Mouse (Mus musculus) G1E-ER4 (cell line): ENCODE measurements around the gene Abcb8. TPM values are rescaled to one million over a fixed set of nuclear protein-coding genes. Genes with fewer than 3 reads are reported as not detected.

ENCODE experiments used
- GATA1 ChIP-seq: IDR thresholded peaks from one replicate; pipeline ENCODE4 v1.8.0; 2012; ENCODE audit warnings: low read length, inconsistent platforms
- polyA plus RNA-seq: library from polyadenylated mRNA; stranded (reverse); fragments of >175 nt; gene quantifications from 2 replicates; pipeline ENCODE4 v1.2.3, GENCODE M21; 2012

The Abcb8 gene
- 59.9 and 60.9 TPM in 2 replicates for polyA plus RNA-seq

- no peak for TF ChIP-seq GATA1
Observed at GRCm38 (mm10) chr5:24393392-24393997, at the start of gene Abcb8. Gene Abcb8, plus strand, starts transcription at chr5:24393663.

DNA sequence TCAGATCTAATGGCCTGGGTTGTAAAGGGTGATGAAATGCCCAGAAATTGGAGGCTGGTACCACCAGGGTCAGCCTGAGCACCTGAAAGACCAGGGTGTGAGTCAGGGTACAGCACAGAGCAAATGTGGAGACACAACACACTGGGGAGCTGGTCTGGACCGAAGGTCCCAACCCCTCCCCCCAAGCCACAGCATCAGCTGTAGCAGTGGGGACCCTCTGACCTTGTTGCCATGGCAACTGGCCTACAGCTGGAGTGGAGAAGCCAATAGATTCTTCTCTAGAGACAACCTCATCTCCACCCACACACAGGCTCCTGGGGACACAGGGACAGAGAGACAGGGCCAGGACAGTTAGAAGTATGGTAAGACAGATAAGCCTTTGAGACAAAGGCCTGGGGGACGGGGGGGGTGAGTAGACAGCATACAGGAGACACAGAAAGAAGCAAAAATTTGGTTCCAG lies 49.5 kb upstream of the Abcb8 start:
- no peak for TF ChIP-seq GATA1

DNA sequence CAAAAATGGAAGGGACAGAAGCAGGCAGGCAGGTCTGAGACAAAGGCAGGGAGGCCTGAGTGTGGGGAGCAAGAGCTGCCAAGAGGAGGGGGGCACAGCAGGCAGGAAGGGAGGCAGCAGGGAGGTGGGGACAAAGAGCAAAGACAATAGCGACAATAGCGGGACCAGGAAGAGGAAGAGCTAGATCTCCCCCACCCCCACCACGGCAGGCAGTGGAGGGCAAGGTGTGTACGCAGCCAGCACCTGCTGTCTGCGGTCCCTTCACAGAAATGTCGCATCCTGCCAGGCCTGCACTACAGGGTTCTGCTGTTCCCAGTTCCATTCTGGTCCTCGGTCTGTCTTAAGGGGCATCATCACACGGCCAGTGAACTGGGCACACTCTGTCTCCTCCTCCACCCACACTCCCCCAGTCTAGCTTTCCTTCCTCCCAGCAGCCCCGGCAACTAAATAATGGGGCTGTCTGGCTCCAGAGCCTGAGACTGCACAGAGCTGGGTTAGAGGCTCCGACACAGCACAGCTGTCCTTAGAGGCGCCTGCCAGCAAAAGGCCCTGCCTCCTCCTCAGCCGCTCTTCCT lies 48.9 kb upstream of the Abcb8 start:
- TF ChIP-seq GATA1: no peak

GRCm38 (mm10) chr5:24346313-24346712 lies 47.1 kb upstream of the Abcb8 start:
- no peak for TF ChIP-seq GATA1

- TF ChIP-seq GATA1: no peak
Observed at GRCm38 (mm10) chr5:24347186-24347875, 46.1 kb upstream of the Abcb8 start.

DNA sequence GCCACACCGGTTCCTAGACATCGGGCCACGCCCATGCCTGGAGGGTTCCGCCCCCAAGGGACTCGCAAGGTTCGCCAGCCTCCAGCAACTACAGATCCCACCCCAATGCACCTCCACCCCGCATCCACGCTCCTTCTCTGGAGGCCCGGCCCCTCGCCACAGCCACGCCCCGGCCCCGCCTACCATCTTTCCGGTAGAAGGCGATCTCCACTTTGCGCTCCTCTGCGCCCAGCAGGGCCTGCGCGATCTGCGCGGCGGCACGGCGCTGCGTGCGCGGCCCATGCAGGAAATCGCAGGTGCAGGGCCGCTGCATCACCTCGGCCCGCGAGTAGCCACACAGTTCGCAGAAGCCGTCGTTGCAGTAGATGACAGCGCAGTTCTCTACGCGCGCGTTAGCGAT lies 45.3 kb upstream of the Abcb8 start:
- TF ChIP-seq GATA1: no peak

GRCm38 (mm10) chr5:24348546-24348945 lies 44.9 kb upstream of the Abcb8 start:
- TF ChIP-seq GATA1: no peak

DNA sequence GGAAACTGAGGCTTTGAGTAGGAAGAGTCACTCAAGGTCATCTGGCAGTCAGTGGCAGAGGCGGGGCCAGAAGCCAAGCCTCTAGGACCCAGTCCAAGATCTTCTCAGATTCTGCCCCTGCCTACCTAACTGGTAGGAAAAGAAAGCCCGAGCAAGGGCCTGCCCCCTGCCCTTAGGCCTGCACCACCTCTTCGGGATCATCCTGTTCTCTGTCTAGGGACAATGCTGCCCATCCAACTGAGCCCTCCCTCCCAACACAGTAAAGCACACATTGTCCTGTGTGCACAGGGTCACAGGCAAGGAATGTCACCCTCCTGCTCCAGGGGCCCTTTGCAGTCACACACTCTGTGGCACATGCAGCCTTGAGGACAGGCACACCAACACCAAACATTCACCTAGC lies 43.4 kb upstream of the Abcb8 start:
- TF ChIP-seq GATA1: no peak

DNA sequence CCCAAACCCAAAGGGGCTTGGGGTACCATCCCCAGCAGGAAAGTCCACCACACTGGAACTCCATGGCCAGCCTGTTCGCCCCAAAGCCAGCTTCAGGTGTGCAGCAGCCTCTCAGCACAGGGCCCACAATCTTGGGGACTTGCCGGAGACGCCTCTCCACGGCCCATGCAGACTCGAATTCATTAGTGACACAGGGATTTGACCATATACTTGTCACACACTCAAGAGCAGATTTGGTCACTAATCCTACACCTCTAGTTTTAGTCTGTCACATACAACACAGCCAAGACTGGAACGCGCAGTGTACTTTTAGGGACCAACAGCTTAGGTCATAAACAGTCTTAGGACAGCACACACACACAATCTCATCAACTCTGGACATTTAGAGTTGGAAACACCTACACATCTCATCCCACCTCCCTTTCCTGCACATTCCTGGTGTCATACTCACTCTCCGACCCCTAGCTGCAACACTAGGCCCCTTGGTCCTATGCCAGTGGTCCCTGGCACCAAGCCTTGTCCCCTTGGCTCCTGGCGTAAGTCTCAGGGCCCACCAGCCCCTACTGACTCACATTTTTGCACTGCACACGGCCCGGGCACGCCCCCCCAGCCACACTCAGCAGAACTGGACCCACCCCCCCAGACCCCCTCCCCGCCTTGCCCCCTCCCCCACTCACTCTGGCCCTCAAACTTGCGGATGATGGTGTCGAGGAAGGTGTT lies 42.8 kb upstream of the Abcb8 start:
- no peak for TF ChIP-seq GATA1

DNA sequence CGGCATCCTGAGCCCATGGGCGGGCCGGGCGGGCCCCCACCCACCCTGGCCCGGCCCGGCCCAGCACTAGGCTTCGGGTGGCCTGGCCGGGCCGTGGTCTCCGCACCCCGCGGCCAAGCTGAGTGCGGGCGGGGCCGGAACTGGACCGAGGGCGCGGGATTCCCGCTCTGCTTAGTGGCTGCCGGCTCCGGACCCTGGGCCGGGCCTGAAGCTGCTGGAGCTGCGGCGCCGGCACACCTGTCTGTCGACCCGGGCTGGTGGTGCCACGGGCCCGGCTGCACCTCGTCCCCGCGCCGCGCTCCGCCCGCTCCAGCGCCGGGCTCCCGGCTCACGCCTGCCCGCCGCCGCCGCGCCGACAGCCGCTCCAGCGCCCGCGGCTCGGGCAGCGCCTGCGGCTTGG lies 42.2 kb upstream of the Abcb8 start, which contains the start of gene Kcnh2:
Gene Kcnh2, minus strand, starts transcription at position 327 of the 400 bp plus-strand sequence.
- no peak for TF ChIP-seq GATA1

GRCm38 (mm10) chr5:24351701-24352171 lies 41.7 kb upstream of the Abcb8 start:
- TF ChIP-seq GATA1: no peak

DNA sequence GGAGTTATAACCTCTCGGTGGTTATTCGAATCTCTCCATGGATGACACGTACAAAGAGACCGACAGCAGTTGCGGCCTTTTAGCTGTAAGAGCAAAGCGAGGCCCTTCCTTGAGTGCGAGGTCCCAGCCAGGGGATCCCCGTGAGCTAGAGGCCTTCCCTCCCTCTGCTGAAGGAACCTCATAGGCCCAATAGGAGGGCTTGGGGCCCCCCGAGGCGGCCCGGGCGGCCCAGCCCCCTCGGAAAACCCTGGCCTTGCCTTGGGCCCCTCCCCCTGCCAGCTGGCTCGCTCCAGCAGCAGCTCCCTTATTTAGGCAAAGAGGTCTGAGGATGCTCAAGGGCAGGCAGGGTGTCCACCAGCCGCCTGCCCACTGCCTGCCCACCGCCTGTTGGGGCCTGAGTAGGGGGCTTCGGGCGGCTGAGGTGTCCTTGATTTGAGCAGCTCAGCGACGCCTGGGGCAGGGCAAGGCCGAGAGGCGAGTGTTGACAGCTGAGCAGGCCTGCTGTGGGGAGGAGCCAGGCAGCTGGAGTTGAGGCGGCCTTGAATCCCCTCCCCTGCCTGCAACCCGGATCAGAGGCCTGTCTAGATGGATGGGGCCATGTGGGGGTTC lies 41.1 kb upstream of the Abcb8 start:
- no peak for TF ChIP-seq GATA1

- no peak for TF ChIP-seq GATA1
Observed at GRCm38 (mm10) chr5:24353327-24353726, 40.1 kb upstream of the Abcb8 start.

- no peak for TF ChIP-seq GATA1
Observed at GRCm38 (mm10) chr5:24356764-24357163, 36.7 kb upstream of the Abcb8 start.

- TF ChIP-seq GATA1: no peak
Observed at GRCm38 (mm10) chr5:24357461-24357860, 36.0 kb upstream of the Abcb8 start.
